Mouse (Mus musculus) E14TG2a.4 (cell line): ENCODE data around the gene Metap1d.

Experiments used
- H3K27me3 ChIP-seq: 2 replicates; pipeline ENCODE4 v1.6.1; 2014; ENCODE audit warnings: low read length, control low read depth; ENCODE audit not compliant: insufficient read depth
- H3K36me3 ChIP-seq: 2 replicates; pipeline ENCODE4 v1.6.1; 2014; ENCODE audit warnings: low read length, control low read depth; ENCODE audit not compliant: insufficient read depth
- H3K4me1 ChIP-seq: replicated peaks from 2 replicates; pipeline ENCODE4 v1.6.1; 2014; ENCODE audit warnings: low read depth, low read length, control low read depth
- H3K4me3 ChIP-seq: replicated peaks from 2 replicates; pipeline ENCODE4 v1.5.1; 2014; ENCODE audit warnings: mild to moderate bottlenecking, low read length
- H3K9me3 ChIP-seq: 2 replicates; pipeline ENCODE4 v1.6.1; 2014; ENCODE audit warnings: low read length, control low read depth
- CTCF ChIP-seq: conservative IDR thresholded peaks from 2 replicates; pipeline ENCODE4 v1.5.1; 2014; ENCODE audit warnings: low read length
- NANOG ChIP-seq: IDR thresholded peaks from 2 replicates; pipeline ENCODE4 v1.6.1; 2014; ENCODE audit warnings: borderline replicate concordance, low read length, mixed read lengths
- POU5F1 ChIP-seq: IDR thresholded peaks from 2 replicates; pipeline ENCODE4 v1.6.1; 2014; ENCODE audit warnings: low read length, borderline replicate concordance

Metap1d gene

DNA sequence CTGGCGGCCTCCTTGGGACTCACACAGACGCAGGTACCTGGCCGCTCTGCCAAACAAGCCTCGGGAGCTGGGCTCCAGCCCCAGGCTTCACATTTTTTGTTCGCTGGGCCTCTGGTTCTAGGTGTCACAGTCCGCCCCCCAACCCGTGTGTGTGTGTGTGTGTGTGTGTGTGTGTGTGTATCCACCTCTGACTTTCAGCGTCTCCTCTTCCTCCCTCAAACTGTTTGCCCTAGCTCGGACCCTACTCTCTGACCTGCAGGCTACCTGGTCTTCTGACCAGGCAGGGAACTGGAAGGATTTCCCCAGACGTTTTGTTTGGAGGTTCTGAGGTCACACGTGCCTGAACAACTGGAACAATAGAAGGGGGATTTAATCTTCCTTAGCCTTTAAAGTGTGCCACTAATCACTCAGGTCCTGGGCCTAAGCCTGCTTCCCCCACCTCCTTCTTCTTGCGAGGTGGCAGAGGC lies 78.1 kb downstream of the Metap1d start:
- Histone ChIP-seq H3K27me3 (peaks cover 95% of the 10 kb centered on the region), H3K4me3 (peak overlapping the region; percentile 83; the same call in 1 of the 2 replicates), H3K4me1 (peaks cover 73% of the 10 kb centered on the region), H3K36me3 (no peaks in the 10 kb centered on the region), H3K9me3 (no peaks in the 10 kb centered on the region)
- TF ChIP-seq POU5F1 (no peak), CTCF (no peak), NANOG (no peak)

DNA sequence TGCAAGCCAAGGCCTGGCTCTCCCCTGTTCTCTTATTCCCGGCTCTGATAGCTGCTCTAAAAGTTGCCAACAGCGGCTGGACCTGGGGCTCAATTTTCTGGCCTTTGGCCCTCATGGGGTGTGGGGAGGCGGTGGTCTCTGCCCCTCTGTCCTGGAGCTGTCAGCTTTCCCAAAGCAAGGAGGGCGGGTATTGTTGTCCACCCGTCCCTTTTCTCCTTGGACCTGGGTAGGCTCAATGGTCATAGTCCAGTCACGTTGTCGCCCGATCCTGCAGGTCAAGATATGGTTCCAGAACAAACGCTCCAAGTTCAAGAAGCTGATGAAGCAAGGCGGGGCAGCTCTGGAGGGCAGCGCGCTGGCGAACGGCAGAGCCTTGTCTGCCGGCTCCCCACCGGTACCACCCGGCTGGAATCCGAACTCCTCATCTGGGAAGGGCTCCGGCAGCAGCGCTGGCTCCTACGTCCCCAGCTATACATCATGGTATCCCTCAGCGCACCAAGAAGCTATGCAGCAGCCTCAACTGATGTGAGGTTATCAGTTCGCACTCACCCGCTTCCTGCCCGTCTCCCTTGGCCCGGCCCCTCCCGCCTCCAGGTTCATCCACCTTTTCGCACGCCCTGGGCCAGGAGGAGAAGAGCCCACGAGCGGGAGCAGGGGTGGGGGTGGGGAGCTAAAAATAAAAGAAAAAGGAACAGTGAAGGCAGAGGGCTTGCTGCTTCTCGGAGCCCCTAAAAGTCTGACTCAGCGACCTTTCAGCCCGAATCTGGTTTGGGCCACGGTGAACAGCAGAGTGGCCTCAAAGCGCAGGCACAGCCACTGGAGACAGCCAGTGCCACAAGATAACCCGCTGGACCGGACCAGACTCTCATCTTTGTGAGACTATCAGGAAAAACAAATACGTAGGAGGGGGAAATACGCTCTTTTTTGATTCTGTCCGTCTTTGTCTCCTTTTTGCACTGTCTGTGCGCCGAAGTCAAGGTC lies 79.2 kb downstream of the Metap1d start:
- Histone ChIP-seq H3K9me3 (peaks cover 8% of the 10 kb centered on the region; the same call in 1 of the 2 replicates), H3K27me3 (peaks cover 95% of the 10 kb centered on the region), H3K4me1 (peaks cover 63% of the 10 kb centered on the region), H3K4me3 (peak overlapping the region; percentile 53), H3K36me3 (no peaks in the 10 kb centered on the region)
- TF ChIP-seq NANOG, result no peak
- no peak for TF ChIP-seq CTCF
- TF ChIP-seq POU5F1, result no peak

DNA sequence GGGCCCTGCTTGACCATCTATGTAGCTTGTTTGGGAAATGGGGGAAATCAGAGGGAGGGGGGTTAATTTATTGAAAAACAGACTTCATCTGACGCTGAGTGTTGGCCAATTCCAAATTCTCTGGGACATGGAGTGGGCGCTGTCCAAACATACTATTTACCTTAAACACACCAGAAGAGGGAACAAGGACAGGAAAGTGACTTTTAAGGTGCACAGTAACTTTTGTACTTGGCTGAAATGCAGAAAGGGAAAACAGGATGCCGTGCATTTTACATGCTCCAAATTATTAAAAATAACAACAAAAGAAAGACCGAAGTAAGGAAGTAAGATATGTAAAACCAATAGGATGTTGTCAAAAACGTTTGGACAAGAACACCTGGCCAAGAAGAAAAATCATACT lies 80.0 kb downstream of the Metap1d start:
- Histone ChIP-seq H3K4me1 (peaks cover 58% of the 10 kb centered on the region), H3K4me3 (no peak overlapping the region), H3K9me3 (peaks cover 16% of the 10 kb centered on the region), H3K27me3 (peaks cover 95% of the 10 kb centered on the region), H3K36me3 (no peaks in the 10 kb centered on the region)
- TF ChIP-seq NANOG (no peak), CTCF (no peak), POU5F1 (no peak)

DNA sequence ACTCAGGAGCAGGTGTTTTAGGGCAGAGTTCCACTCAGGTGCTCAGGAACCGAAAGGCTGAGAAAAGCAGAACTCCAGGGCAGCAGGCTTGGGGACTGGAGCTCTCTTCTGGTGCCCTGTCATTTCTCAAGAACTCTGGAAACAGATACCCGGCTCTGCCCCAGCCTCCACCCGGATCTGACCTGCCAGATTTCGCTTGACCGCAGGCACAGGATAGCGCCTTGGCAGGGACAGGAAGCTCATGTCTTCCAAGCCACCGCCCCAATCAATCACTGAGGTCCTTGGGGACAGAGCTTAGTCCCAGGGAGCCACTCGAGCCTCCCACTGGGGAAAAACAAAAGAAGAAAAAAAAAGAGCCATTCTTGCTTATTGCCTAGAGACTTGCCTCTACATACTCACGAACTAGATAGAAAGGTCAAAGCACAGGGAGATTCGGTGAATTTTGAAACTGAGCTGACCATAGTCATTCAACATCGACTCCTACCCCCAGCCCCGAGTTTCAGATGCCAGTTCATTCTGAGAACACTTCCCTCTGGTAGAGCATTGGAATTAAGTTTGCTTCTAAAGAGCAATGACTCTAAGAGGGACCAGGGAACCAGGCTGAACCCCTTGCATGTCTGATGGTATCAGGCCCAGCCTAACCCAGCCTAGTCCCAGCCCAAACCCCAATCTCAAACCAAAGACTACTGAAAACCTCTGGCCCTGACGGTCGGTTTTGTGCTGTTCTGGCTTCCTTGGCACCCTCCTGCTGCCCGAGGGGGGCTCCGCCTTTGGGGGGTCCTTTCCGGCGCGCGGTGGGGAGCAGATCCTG lies 81.4 kb downstream of the Metap1d start:
- Histone ChIP-seq H3K4me3 (peak overlapping the region; percentile 35; the same call in 1 of the 2 replicates), H3K27me3 (peaks cover 95% of the 10 kb centered on the region), H3K36me3 (no peaks in the 10 kb centered on the region), H3K4me1 (peaks cover 60% of the 10 kb centered on the region), H3K9me3 (peaks cover 19% of the 10 kb centered on the region)
- TF ChIP-seq NANOG (no peak), CTCF (no peak), POU5F1 (no peak)

DNA sequence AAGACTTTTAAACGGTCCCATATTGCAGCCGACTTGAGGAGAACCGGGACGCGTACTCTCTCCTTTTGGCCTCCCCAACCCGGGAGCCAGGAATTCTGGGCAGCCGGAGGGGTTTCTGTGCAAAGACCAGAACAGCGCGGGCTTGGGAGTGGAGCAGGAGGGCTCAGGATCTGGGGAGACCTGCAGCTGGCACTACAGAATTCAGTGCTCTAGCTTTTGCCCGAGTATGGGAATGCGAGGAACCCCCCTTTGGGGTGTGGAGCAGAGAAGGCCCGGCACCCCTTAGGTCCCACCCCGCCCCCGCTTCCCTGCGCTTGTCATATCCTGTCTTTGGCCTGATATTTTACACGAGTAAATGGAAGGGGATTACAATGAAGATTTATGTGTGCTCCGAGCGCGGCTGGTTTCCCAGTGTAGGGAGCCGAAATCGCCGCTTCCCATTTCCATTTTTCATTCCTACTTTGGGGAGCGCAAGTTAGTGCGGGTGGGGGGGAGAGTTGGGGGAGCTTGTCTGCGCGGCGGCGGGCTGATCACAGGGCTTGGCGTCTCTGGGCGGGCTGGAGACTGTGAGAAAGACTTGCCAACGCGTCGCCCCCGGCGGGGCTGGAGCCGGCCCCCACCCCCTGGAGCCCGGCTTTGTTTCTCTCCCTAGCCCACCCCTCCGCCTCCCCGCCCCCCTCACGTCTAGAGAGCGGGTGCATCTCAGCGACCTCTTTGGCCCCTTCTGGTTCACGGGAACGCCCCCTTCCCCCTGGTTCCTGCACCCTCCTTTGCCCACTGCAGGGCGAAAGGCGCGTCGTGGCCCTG lies 87.7 kb downstream of the Metap1d start:
- Histone ChIP-seq H3K4me3 (peak overlapping the region; percentile 68), H3K9me3 (peaks cover 19% of the 10 kb centered on the region), H3K27me3 (peaks cover 99% of the 10 kb centered on the region), H3K36me3 (no peaks in the 10 kb centered on the region), H3K4me1 (peaks cover 65% of the 10 kb centered on the region)
- TF ChIP-seq POU5F1, result no peak
- TF ChIP-seq NANOG, result no peak
- TF ChIP-seq CTCF, result no peak

DNA sequence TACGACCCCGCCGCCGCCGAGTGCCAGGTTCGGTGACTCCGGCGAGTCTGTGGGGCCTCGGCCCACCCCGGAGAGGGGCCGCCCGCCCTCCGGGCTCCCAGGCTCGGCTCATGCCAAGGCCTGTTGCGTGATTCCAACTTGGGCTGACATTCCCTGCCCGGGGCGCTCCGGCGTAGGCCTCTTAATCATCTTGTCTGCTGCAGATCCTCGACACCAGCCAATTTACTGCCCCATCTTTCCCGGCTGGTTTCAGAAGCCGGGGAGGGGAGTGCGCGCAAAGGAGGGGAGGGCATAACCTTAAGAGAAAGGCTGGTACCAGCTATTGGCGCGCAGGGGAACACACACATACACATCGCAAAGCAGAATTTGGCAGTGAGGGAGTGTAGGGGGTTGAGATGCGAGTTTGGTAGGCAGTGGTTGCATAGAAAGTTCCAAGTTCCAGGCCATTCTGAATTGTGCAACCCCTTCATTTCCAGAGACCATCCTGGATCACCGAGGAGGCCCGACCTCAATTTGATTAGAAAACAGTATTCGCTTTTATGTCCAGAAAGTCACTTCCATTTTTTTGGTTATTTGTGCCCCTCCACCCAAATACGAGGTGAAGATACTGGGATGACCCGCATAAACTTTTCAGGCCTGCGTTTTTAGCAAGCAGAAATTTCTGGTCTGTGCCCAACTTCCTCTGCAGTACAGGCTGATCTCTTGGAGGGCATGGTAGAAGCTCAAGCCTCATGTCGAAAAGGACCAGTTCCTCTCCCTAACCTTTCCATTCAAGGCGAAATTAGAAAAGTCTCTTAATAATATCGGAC lies 88.5 kb downstream of the Metap1d start:
- Histone ChIP-seq H3K36me3 (no peaks in the 10 kb centered on the region), H3K9me3 (peaks cover 15% of the 10 kb centered on the region), H3K4me1 (peaks cover 65% of the 10 kb centered on the region), H3K27me3 (peaks cover 99% of the 10 kb centered on the region), H3K4me3 (peak overlapping the region; percentile 68)
- TF ChIP-seq CTCF (no peak), POU5F1 (no peak), NANOG (no peak)

DNA sequence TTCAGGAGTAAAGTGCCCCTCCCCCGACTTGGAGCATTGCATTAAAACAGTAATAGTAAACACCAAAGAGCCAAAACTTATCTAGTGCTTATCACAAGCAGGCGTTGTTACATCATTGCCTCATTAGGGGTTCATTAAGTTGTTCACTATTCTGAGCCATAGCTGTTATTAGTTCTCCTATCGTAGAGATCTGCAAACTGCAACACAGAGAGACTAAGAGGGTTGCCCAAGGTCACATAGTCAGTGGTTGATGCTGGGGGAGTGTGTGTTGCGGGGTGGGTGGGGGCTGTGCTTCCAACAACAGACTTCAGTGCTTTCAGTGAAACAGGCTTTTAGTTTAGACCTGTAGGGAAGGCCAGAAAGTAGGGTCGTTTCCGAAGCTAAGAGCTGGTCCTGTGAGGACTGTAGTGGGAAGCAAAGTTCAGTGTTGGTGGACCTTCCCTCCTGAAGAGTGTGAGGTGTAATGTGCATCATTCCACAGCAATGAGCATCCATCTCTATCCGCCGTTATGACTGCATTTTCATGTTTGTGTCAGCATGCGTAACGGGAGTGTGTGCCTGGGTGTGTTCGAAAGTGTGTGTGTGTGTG lies 89.2 kb downstream of the Metap1d start:
- H3K9me3 ChIP-seq, result peaks cover 10% of the 10 kb centered on the region
- TF ChIP-seq POU5F1 (no peak), CTCF (no peak), NANOG (no peak)
- H3K27me3 ChIP-seq, result peaks cover 100% of the 10 kb centered on the region
- peaks cover 69% of the 10 kb centered on the region for H3K4me1 ChIP-seq
- no peak overlapping the region for H3K4me3 ChIP-seq
- no peaks in the 10 kb centered on the region for H3K36me3 ChIP-seq
